Mouse (Mus musculus) thymus, adult 2 months (tissue): ENCODE data around the gene Slc1a2.

Experiments
- CTCF ChIP-seq: fragments of 200-500 bp; IDR thresholded peaks from 2 replicates; pipeline ENCODE4 v1.5.1; 2012; ENCODE audit warnings: mild to moderate bottlenecking, control low read depth, low read length, moderate library complexity, borderline replicate concordance; ENCODE audit not compliant: control insufficient read depth, poor library complexity, insufficient read depth; ENCODE audit errors: extremely low read depth
- POLR2A ChIP-seq: fragments of 200-500 bp; IDR thresholded peaks from 2 replicates; pipeline ENCODE4 v1.6.1; 2012; ENCODE audit warnings: mild to moderate bottlenecking, low read length, control low read depth, moderate library complexity; ENCODE audit not compliant: control insufficient read depth, poor library complexity, insufficient read depth; ENCODE audit errors: extremely low read depth

DNA sequence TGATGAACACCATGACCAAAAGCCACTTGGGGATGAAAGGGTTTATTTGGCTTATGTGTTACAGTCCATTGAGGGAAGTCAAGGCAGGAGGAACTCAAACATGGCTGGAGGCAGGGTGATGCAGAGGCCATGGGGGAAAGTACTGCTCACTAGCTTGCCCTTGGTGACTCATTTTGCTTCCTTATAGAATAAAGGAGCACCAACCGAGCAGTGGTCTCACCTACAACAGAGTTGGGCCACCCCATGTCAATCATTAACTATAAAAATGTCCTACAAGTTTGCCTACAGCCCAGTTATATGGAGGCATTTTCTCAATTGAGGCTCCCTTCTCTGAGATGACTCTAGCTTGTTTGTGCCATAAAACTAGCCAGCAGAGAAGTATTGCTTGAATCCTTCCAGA lies 169.4 kb downstream of the Slc1a2 start:
- TF ChIP-seq POLR2A (no peak), CTCF (no peak)
